Mouse (Mus musculus) spleen, adult 2 months (tissue): ENCODE results near the gene Btbd19. TPM values are rescaled to one million over a fixed set of nuclear protein-coding genes. Genes with fewer than 3 reads are reported as not detected.

Experiments
- DNase-seq, 2 experiments: peaks; one replicate each; pipeline versions ENCODE4 v3.0.0 to v3.0.0-alpha.2; 2012 to 2021; ENCODE audit warnings: low spot score in 2 of 2, low read depth in 1 of 2
- H3K27ac ChIP-seq: fragments of 200-500 bp; 2 replicates; pipeline ENCODE4 v1.5.1; 2012; ENCODE audit warnings: low read length, inconsistent platforms; ENCODE audit not compliant: insufficient read depth
- H3K27me3 ChIP-seq: fragments of 200-500 bp; 2 replicates; pipeline ENCODE4 v1.6.1; 2012; ENCODE audit warnings: mild to moderate bottlenecking, moderate library complexity, low read length, inconsistent platforms; ENCODE audit not compliant: control insufficient read depth, insufficient read depth
- H3K36me3 ChIP-seq: fragments of 200-500 bp; 2 replicates; pipeline ENCODE4 v1.6.1; 2012; ENCODE audit warnings: mild to moderate bottlenecking, low read length, inconsistent platforms; ENCODE audit not compliant: control insufficient read depth, insufficient read depth
- H3K4me1 ChIP-seq: fragments of 200-500 bp; 2 replicates; pipeline ENCODE4 v1.6.1; 2011; ENCODE audit warnings: inconsistent platforms; ENCODE audit not compliant: control insufficient read depth, insufficient read depth, insufficient read length
- H3K4me3 ChIP-seq: fragments of 200-500 bp; 2 replicates; pipeline ENCODE4 v1.5.1; 2011; ENCODE audit warnings: mild to moderate bottlenecking, inconsistent platforms; ENCODE audit not compliant: insufficient read depth, insufficient read length; ENCODE audit errors: extremely low read depth
- CTCF ChIP-seq: fragments of 200-500 bp; IDR thresholded peaks from 2 replicates; pipeline ENCODE4 v1.5.1; 2011; ENCODE audit warnings: mild to moderate bottlenecking, inconsistent platforms; ENCODE audit not compliant: insufficient read depth, insufficient read length, insufficient replicate concordance; ENCODE audit errors: extremely low read depth
- POLR2A ChIP-seq: fragments of 200-500 bp; IDR thresholded peaks from 2 replicates; pipeline ENCODE4 v1.6.1; 2011; ENCODE audit warnings: low read depth, low read length, inconsistent platforms
- WGBS: fragments of 180-500 bp; shearing (Covaris S2); methylation state at CpG from one replicate; pipeline ENCODE4 v1.1.7; 2018; 5-methylcytosine and 5-hydroxymethylcytosine counted together
- polyA plus RNA-seq: library from polyadenylated mRNA; depleted of rRNA; stranded (reverse); fragments of >200 nt; gene quantifications from 2 replicates; pipeline ENCODE4 v1.2.3, GENCODE M21; 2012

Btbd19 gene
- polyA plus RNA-seq, 1 experiment, result 15.4 TPM

GRCm38 (mm10) chr4:117117931-117118330 lies 7.6 kb downstream of the Btbd19 start:
- WGBS, result 96% methylated on average over 7 of the region's 7 CpGs
- no peak overlapping the region for H3K27ac ChIP-seq
- DNase-seq, result no peak

GRCm38 (mm10) chr4:117115592-117115991 lies 9.9 kb downstream of the Btbd19 start:
- Histone ChIP-seq H3K27me3 (no peaks in the 10 kb centered on the region), H3K4me3 (no peak overlapping the region), H3K4me1 (no peaks in the 10 kb centered on the region; the same call in 1 of the 2 replicates), H3K27ac (no peak overlapping the region), H3K36me3 (no peaks in the 10 kb centered on the region)
- DNase-seq, result no peak
- TF ChIP-seq CTCF, result no peak
- no peak for TF ChIP-seq POLR2A
- WGBS, result 84% methylated on average over 5 of the region's 5 CpGs

More at GRCm38 (mm10) chr4:117117931-117118330, 7.6 kb downstream of the Btbd19 start:
- H3K36me3 ChIP-seq, result no peaks in the 10 kb centered on the region
- TF ChIP-seq CTCF (no peak), POLR2A (no peak)
- peaks cover 2% of the 10 kb centered on the region; the same call in 1 of the 2 replicates for H3K4me1 ChIP-seq
- H3K27me3 ChIP-seq, result no peaks in the 10 kb centered on the region
- H3K4me3 ChIP-seq, result no peak overlapping the region

- no peak for TF ChIP-seq CTCF
- 93% methylated on average over 1 of the region's 1 CpGs for WGBS
- Histone ChIP-seq H3K27me3 (no peaks in the 10 kb centered on the region), H3K4me1 (no peaks in the 10 kb centered on the region), H3K36me3 (no peaks in the 10 kb centered on the region), H3K27ac (no peak overlapping the region), H3K4me3 (no peak overlapping the region)
- no peak for DNase-seq
Observed at GRCm38 (mm10) chr4:117113237-117113636, 12.3 kb downstream of the Btbd19 start.

- no peak for DNase-seq
- no peaks in the 10 kb centered on the region for H3K36me3 ChIP-seq
- no peak for TF ChIP-seq CTCF
- no peak for TF ChIP-seq POLR2A
- WGBS, result 77% methylated on average over 11 of the region's 11 CpGs
- H3K27ac ChIP-seq, result no peak overlapping the region
- H3K4me1 ChIP-seq, result no peaks in the 10 kb centered on the region
- no peak overlapping the region for H3K4me3 ChIP-seq
- H3K27me3 ChIP-seq, result no peaks in the 10 kb centered on the region
Observed at GRCm38 (mm10) chr4:117110985-117111384, 14.5 kb downstream of the Btbd19 start.

- DNase-seq, result no peak
- WGBS, result 74% methylated on average over 13 of the region's 13 CpGs
- TF ChIP-seq POLR2A (no peak), CTCF (no peak)
Observed at GRCm38 (mm10) chr4:117110249-117110648, 15.3 kb downstream of the Btbd19 start.

GRCm38 (mm10) chr4:117109330-117109729 lies 16.2 kb downstream of the Btbd19 start:
- Histone ChIP-seq H3K27ac (no peak overlapping the region), H3K4me3 (no peak overlapping the region), H3K4me1 (no peaks in the 10 kb centered on the region), H3K36me3 (no peaks in the 10 kb centered on the region), H3K27me3 (no peaks in the 10 kb centered on the region)
- TF ChIP-seq CTCF (no peak), POLR2A (no peak)
- WGBS, result 96% methylated on average over 25 of the region's 25 CpGs
- DNase-seq, result no peak

More at GRCm38 (mm10) chr4:117110249-117110648, 15.3 kb downstream of the Btbd19 start:
- Histone ChIP-seq H3K27me3 (no peaks in the 10 kb centered on the region), H3K4me3 (no peak overlapping the region), H3K4me1 (no peaks in the 10 kb centered on the region), H3K36me3 (no peaks in the 10 kb centered on the region), H3K27ac (no peak overlapping the region)

GRCm38 (mm10) chr4:117108524-117108849 lies 17.0 kb downstream of the Btbd19 start:
- H3K27me3 ChIP-seq, result no peaks in the 10 kb centered on the region
- WGBS, result 95% methylated on average over 6 of the region's 6 CpGs
- H3K4me1 ChIP-seq, result no peaks in the 10 kb centered on the region
- no peaks in the 10 kb centered on the region for H3K36me3 ChIP-seq
- H3K27ac ChIP-seq, result no peak overlapping the region
- TF ChIP-seq POLR2A (no peak), CTCF (no peak)
- no peak for DNase-seq
- no peak overlapping the region for H3K4me3 ChIP-seq
